Mouse (Mus musculus): ENCODE data around the gene Gm11146. TPM values are rescaled to one million over a fixed set of nuclear protein-coding genes. Genes with fewer than 3 reads are reported as not detected.

Gm11146 gene
- total RNA-seq, 2 experiments from 2014 or later: not detected

- DNase-seq (ENCODE audit: low spot score in 2 of 2): no peak
These were observed 39.0 kb downstream of the Gm11146 start for GRCm38 (mm10) chr16:77562852-77563251.

DNA sequence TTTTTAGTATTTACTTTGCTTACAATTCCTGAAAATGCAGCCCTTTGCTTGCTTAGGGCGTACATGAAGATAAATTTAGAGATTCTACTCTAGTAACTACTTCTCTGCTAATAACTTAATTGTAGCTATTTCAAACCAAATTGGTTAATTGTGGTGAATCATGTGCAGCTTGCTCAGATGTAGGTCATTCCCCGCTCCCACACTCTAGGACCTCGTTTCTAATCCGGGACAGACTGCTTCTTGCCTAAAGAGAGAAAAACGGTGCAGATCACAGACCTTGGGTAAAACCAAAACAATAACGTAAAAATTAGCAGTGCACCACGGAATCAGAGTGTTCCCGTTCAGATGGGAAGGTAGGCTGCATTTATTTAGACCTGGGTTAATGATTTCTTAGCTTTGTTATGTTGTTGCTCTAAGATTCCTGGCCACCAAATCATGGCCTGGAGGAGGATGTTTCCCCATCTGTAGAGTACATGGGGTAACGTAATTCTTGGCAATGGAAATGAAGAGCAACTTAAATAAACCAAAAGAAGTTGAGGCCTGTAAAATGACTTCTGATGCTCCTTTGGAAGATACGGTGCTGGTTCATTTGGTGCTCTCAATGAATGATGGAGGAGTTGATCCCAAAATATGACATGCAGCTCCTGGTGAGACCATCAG lies 45.3 kb downstream of the Gm11146 start:
- no peak for DNase-seq (ENCODE audit: low spot score in 2 of 2)

DNA sequence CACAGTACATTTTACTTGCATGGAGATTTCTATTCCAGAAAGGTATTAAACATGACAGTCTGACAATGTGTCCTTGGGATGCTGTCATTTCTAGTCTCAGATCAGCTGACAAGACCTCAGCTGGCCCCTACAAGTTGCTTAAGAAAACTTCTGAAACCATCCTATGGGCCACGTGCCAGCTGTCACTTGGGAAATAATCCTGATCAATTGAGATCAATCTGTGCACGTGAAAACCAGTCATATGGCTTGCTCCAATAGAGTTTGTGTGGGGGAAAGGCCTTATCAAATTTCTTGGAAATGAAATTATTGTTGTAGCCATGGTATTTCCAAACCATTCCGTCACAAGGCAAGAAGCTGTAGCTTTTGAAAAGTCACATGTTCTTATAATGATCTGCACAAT lies 50.8 kb downstream of the Gm11146 start:
- no peak for DNase-seq (ENCODE audit: low spot score in 2 of 2)

Small RNA genes within 50 kb of the gene (microRNA-seq; reads per million reads assigned to microRNA genes)
- 543 to 954 reads per million in 2 experiments for gene Mir125b-2
- gene Mir99a: 51,791 to 98,178 reads per million in 2 experiments
- gene Mirlet7c-1: 971 to 1,052 reads per million in 2 experiments
